Mouse (Mus musculus) urinary bladder, postnatal 10 days (tissue): Measurements from ENCODE around the gene Akp3.

Source experiments
- DNase-seq: peaks from one replicate; pipeline ENCODE4 v3.0.0; 2022; ENCODE audit warnings: low spot score

Gene Akp3

DNA sequence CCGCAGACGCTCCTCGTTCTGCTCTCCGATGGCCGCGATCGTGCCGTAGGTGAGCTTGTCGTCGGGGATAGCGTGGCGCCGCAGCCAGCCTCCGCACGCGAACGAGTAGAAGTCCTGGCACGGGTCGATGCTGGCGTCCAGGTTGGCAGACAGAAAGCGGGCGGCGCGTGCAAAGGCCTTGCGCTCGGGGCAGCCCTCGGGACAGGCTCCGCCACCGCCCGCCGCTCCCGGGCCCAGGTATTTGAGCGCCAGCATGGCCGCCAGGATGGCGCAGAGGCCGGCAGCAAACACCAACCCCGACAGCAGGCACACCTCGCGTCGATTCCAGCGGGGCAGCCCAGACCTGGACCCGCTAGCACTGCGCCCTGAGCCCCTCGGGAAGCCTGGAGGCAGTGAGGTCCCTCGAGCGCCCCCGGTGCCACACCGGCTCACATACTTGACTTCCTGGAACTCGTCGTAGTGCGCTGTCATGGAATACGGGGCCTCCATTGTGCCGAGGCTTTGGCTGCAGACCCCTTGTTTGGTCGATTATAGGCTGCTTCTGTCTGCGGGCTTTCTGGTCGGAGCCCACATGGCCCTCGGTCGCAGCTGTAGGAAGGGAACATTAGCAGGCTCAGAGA lies 29.8 kb downstream of the Akp3 start:
- no peak for DNase-seq

DNA sequence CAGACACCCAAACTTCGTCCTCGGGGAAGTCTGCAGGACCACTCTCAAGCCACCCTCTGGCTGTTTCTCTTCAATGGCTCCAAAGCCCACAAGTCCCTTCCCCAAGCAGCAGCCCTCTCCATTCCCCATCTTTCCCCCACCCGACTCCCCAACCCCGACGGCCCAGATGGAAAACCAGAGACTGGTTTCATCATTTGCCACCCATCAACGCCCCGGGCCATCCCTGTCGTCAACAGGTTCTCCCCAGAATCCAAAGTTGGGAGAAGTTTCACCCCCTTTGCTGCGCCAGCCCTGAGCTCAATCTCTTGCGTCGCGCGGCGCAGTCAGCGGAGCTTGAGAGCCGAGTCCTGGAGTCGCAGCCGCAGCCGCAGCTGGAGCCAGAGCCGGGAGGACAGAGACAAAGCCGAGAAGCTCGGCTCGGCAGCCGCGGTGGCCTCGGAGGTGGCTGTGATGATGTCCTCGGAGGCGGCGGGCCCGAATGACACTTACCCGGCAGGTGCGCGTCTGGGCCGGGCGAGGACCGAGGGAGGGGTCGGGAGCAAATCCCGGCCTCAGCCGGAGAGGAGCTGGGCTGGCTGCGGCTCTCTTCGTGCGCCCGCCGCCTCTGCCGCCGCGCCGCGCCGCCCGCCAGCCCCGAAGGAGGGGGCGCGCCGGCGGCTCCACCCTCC lies 30.9 kb downstream of the Akp3 start:
- no peak for DNase-seq

DNA sequence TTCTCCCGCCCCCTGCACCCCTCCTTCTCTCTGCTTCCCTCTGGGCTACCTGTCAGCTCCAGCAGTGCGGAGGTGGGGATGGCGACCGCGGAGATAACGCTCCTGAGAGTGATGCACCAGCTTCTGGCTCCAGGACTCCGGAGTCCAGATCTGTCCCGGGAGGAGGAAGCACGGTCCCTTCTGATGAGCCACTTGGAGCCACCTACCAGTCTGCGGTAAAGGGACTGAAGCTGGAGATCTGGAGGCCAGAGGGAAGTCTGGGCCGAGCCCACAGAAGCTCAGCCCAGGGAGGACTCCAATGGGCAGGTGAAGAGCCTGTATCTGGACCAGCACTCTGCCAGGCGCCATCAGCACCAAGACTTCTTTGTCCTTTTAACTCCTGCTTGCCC lies 31.4 kb downstream of the Akp3 start, which contains the start of gene Ecel1:
Gene Ecel1, minus strand, starts transcription at position 323 of the 389 bp plus-strand sequence.
- DNase-seq: no peak

DNA sequence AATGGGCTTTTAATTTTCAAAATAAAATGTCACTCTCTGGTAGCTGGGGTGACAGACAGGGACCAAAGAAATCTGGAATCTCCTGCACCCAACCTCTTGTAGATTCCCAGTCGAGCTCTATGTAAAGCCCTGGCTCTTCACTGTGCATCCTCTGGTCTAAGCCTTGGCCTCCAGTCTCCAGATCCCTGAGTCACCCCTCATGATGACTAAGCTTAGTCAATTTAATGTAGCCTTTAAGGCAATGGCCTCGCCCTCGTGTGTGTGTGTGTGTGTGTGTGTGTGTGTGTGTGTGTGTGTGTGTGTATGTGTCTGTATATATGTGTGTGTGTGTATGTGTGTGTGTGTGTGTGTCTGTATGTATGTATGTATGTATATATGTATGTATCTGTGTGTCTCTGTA lies 34.6 kb downstream of the Akp3 start:
- DNase-seq: no peak

DNA sequence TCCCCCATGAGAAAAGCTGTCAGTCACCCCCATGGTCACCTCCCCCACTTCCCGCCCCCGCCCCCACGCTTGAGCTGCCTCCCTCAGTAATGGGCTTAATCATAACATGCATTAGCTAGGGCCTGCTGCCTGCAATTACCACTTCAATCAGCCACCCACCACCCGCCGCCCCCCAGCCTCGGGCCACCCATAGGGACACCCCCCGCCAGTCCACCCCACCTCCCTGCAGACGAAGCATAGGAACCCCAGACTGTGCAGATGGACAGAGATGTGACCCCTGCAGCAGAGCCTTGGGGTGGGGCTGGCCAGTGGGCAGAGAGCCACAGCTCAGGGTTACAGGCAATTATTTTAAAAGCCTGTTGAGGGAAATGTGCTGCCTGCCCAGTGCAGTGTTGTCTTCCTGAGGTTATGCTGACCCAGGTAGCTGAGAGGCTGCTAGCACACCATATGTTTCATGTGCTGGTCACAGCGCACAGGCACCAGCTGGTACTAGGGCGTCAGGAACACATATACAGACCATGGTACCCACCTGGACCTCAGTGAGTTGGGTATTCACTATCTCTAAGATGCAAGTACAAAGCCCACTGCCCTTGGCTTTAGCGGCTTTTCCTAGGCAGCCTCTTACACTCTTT lies 39.5 kb downstream of the Akp3 start:
- DNase-seq: no peak

DNA sequence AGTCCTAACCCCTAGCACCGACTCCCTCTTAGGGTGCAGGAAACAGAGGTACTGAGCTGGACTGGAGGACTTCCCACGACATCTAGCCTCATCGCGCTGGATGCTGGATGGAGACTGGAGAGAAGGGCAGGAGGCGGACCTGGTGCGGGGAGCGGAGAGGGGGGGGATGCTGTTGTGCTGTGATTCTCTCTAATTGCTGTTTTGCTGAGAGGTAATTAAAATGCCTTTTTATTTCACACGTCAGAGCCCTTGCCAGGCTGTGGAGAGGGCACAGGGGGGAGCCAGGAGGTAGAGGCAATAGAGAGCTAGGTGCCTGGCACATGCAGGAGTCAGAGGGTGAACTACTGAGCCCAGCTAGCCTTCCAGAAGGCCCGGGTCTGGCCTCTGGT lies 40.0 kb downstream of the Akp3 start:
- DNase-seq: no peak

DNA sequence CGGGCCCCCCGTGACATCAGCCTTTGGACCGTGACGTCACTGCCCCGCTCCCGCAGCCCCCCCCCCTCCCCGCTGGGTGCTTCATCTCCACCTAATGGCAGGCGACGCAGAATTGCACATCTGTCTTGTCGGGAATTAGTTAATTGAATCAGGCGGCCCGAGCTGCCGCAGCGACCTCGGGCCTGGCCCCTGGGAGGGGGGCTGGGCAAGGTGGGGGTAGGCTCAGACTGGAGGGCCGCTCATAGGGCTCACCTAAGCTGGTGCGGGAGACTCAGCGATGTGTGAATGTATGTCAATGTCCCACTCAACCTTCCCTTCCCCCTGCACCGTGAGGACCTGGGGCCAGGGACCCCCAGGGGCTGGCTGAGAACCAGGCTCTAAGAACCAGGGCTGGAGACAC lies 45.7 kb downstream of the Akp3 start:
- DNase-seq: no peak

DNA sequence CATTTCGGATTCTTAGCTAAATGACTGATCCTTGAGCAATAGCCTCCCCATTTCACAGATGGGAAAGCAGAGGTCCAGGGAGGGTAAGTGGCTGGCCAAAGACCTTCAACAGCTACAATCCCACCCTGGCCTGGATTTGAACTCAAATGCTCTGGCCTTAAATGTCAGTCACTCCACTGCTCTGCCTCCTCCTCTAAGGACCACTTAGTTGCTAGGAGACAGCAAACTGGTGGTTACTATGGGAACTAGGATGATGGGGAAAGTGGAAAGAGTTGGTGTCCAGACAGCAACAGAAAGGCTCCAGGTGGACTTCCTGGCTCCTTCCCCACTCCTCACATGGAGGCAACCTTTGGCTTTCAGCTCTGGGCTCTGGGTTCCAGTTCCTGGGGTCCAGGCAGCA lies 46.5 kb downstream of the Akp3 start:
- no peak for DNase-seq

DNA sequence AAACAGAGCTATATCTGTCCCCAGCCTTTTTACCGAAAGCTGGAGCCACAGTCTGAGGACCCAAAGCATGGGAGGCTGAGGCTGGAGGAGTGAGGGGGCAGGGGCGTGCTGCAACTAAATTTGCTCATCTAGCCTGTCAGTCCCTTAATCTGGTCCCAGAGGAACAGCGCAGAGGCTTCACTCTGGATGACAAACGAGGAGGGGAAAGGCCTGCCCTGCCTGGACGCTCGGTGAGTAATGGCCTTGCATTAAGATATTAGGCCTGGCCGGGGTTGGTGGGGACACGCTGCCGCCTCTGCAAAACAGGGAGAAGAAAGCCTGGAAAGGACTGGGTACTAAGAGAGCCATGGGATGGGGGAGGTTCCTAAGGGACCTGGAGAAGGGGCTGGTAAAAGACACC lies 47.5 kb downstream of the Akp3 start:
- no peak for DNase-seq

DNA sequence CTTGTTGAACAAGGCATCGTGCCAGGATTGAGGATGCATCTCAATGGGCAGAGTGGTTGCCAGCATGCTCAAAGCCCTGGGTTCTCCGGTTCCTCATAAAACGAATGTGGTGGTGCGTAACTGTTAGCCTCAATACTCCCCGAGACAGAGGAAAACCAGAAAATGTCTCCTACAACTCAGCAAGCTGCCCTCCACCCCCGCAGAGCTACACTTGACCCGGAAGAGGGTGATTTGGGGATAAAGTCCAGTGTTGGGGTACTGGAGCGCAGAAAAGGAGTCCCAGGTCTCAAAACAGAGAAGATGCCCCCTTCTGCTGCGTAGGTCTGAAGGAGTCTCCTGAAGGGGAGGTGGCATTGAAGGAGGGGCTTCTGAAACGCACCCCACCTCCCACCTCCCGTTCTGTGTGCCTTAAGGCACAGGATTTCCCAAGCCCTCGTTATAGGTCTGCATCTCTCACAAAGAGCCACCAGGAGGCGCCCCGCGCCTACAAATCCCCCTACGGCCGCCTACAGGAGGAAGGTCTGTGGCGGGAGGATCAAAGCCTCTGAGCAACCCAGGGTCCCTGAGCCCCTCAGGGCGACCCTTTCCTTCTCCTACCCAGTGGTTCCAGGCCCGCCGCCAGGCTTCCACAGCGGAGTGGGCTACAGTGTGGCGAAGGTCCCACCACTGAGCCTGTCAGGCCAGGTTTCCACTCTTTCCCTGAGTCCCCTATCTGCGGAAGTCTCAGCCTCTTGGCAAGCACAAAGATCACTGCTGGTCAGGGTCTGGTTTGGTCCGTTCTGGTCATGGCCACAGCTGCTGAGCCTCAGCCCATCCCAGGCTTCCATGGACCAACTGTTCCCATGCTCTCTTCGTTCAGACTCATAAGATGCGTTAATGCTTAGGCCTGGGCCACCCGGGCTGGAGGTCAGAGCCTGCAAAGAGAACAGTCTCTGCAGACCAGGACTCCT lies 49.5 kb downstream of the Akp3 start:
- no peak for DNase-seq

DNA sequence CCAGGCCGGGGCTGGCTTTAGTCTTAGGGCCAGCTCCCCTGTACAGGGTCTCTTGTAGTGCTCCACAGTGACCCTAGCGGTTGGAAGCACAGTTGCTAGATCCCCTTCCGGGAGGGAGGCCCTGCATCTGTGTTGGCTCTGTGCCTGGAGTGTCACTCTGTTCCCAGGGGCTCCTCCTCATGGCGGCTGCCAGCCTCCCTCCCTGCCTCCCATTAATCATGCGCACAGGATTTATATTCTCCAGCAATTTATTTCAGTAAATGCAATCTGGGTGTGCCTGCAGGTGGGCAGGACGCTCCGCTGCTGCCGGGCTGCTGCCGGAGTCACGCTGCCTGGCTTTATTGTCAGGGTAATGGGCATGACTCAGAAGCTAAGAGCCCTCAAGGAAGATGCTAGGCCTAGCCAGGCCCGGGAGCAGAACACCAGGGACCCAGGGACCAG lies 51.1 kb downstream of the Akp3 start:
- DNase-seq: no peak
